Mouse (Mus musculus): ENCODE measurements at regions not wholly inside any gene's neighbourhood (a gene's known extent, or its start where the extent isn't known, plus 50 kb on each side); places are given as distances from the start of the nearest gene placed in this dataset.

DNA sequence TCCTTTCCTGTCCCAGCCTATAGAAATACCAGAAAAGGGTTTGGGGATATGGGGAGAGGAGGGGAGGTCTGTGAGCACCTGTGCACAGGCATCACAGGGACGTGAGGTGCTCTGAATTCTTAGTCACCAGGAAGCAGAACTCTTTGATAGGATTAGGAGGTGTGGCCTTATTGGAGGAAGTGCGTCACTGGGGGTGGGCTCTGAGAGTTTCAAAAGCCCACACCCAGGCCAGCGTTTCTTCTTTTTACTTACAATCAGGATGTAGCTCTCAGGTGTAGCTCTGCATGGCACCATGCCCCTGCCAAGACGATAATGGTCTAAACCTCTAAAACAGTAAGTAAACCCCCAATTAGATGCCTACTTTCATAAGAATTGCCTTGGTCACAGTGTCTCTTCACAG lies 162.6 kb upstream of the Ank start:
- Histone ChIP-seq H3K79me2 (ENCODE audit: control insufficient read depth, insufficient read depth, low read length) (no peaks in the 10 kb centered on the region), H3K4me1 (ENCODE audit: control insufficient read depth, insufficient read depth, low read length) (no peaks in the 10 kb centered on the region), H3K27me3 (ENCODE audit: control insufficient read depth, insufficient read depth, low read length) (no peaks in the 10 kb centered on the region), H3K9ac (ENCODE audit: low read depth, low read length) (no peak overlapping the region), H3K36me3 (ENCODE audit: control insufficient read depth, insufficient read depth, low read length) (no peaks in the 10 kb centered on the region), H3K27ac (replicated peaks; ENCODE audit: insufficient read depth, low read depth, low read length) (no peak overlapping the region), H3K4me3 (ENCODE audit: insufficient read depth, low read depth, low read length) (no peak overlapping the region)
- DNase-seq (ENCODE audit: extremely low read depth, low read depth, low spot score), result no peak
- WGBS, result 79% methylated on average over 4 of the region's 4 CpGs
- no peak for TF ChIP-seq CTCF (IDR thresholded peaks at IDR 0.05; ENCODE audit: low read depth, low read length)
- TF ChIP-seq POLR2A (IDR thresholded peaks at IDR 0.05; ENCODE audit: extremely low read depth, insufficient read depth, low read length), result no peak

DNA sequence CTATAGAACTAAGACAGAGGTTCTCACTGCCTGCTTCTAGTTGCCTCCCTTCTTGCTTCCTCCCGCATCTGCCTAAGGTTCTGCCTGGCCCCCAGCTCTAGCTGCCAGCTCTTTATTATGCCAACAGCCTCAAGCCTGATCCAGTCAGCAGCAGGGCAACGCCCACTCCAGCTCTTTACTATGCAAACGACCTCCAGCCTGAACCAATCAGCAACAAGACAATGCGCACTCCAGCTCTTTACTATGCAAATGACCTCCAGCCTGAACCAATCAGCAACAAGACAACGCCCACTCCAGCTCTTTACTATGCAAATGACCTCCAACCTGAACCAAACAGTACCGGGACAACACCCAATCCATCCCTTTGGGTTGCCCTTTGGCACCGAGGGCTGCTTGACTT lies 162.2 kb upstream of the Ank start:
- 75% methylated on average over 7 of the region's 7 CpGs for WGBS
- Histone ChIP-seq H3K79me2 (ENCODE audit: control insufficient read depth, insufficient read depth, low read length) (no peaks in the 10 kb centered on the region), H3K36me3 (ENCODE audit: control insufficient read depth, insufficient read depth, low read length) (no peaks in the 10 kb centered on the region), H3K4me3 (ENCODE audit: insufficient read depth, low read depth, low read length) (no peak overlapping the region), H3K27me3 (ENCODE audit: control insufficient read depth, insufficient read depth, low read length) (no peaks in the 10 kb centered on the region), H3K27ac (replicated peaks; ENCODE audit: insufficient read depth, low read depth, low read length) (no peak overlapping the region), H3K9ac (ENCODE audit: low read depth, low read length) (no peak overlapping the region), H3K4me1 (ENCODE audit: control insufficient read depth, insufficient read depth, low read length) (no peaks in the 10 kb centered on the region)
- DNase-seq (ENCODE audit: extremely low read depth, low read depth, low spot score), result no peak
- no peak for TF ChIP-seq POLR2A (IDR thresholded peaks at IDR 0.05; ENCODE audit: extremely low read depth, insufficient read depth, low read length)
- TF ChIP-seq CTCF (IDR thresholded peaks at IDR 0.05; ENCODE audit: low read depth, low read length), result no peak

DNA sequence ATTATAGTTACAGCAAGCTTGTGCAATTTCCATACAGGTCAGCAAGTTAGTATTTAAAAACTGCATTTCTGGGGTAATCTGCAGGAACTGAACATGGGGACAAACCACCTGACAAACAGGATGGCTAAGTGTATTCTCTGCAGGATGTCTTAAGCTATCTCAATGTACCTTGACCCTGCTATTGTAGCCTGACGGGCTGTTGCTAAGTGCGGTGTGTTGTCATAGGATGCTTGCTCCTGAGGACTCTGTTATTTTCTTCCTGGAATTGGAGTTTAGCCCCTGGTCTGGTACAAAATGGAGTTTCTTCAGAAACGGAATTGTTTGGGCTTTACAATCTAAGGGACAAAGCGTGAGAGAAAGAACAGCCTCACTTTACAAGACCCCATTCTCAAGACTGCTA lies 161.4 kb upstream of the Ank start:
- no peak overlapping the region for H3K4me3 ChIP-seq (ENCODE audit: insufficient read depth, low read depth, low read length)
- H3K9ac ChIP-seq (ENCODE audit: low read depth, low read length), result no peak overlapping the region
- H3K79me2 ChIP-seq (ENCODE audit: control insufficient read depth, insufficient read depth, low read length), result no peaks in the 10 kb centered on the region
- no peaks in the 10 kb centered on the region for H3K36me3 ChIP-seq (ENCODE audit: control insufficient read depth, insufficient read depth, low read length)
- no peak overlapping the region for H3K27ac ChIP-seq (replicated peaks; ENCODE audit: insufficient read depth, low read depth, low read length)
- H3K4me1 ChIP-seq (ENCODE audit: control insufficient read depth, insufficient read depth, low read length), result no peaks in the 10 kb centered on the region
- no peak for DNase-seq (ENCODE audit: extremely low read depth, low read depth, low spot score)
- H3K27me3 ChIP-seq (ENCODE audit: control insufficient read depth, insufficient read depth, low read length), result no peaks in the 10 kb centered on the region
- WGBS, result 87% methylated on average over 4 of the region's 4 CpGs
- TF ChIP-seq CTCF (IDR thresholded peaks at IDR 0.05; ENCODE audit: low read depth, low read length) (no peak), POLR2A (IDR thresholded peaks at IDR 0.05; ENCODE audit: extremely low read depth, insufficient read depth, low read length) (no peak)

DNA sequence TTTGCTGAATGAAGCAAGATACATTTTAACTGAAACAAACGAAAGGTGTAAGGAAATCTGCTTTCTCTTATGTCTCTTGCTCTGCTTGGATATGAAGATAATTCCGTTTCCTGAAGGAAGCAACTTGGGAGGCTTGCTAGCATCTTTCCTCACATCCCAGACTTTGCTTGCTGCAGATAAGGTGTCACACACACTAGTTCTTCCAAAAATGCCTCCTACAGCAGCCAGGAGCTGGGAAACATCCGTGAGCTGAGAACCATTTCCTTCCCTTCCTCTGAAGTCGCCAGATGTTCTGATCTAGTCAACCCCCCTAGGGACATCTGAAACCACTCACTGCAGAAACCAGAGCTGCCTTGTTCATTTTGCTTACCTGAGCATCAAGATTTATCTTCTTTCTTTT lies 157.8 kb upstream of the Ank start:
- H3K4me1 ChIP-seq (ENCODE audit: control insufficient read depth, insufficient read depth, low read length), result no peaks in the 10 kb centered on the region
- H3K9ac ChIP-seq (ENCODE audit: low read depth, low read length), result no peak overlapping the region
- H3K27ac ChIP-seq (replicated peaks; ENCODE audit: insufficient read depth, low read depth, low read length), result no peak overlapping the region
- no peak overlapping the region for H3K4me3 ChIP-seq (ENCODE audit: insufficient read depth, low read depth, low read length)
- H3K36me3 ChIP-seq (ENCODE audit: control insufficient read depth, insufficient read depth, low read length), result no peaks in the 10 kb centered on the region
- H3K79me2 ChIP-seq (ENCODE audit: control insufficient read depth, insufficient read depth, low read length), result no peaks in the 10 kb centered on the region
- DNase-seq (ENCODE audit: extremely low read depth, low read depth, low spot score), result no peak
- no peak for TF ChIP-seq POLR2A (IDR thresholded peaks at IDR 0.05; ENCODE audit: extremely low read depth, insufficient read depth, low read length)
- TF ChIP-seq CTCF (IDR thresholded peaks at IDR 0.05; ENCODE audit: low read depth, low read length), result no peak
- WGBS, result 67% methylated on average over 4 of the region's 4 CpGs
- H3K27me3 ChIP-seq (ENCODE audit: control insufficient read depth, insufficient read depth, low read length), result no peaks in the 10 kb centered on the region

DNA sequence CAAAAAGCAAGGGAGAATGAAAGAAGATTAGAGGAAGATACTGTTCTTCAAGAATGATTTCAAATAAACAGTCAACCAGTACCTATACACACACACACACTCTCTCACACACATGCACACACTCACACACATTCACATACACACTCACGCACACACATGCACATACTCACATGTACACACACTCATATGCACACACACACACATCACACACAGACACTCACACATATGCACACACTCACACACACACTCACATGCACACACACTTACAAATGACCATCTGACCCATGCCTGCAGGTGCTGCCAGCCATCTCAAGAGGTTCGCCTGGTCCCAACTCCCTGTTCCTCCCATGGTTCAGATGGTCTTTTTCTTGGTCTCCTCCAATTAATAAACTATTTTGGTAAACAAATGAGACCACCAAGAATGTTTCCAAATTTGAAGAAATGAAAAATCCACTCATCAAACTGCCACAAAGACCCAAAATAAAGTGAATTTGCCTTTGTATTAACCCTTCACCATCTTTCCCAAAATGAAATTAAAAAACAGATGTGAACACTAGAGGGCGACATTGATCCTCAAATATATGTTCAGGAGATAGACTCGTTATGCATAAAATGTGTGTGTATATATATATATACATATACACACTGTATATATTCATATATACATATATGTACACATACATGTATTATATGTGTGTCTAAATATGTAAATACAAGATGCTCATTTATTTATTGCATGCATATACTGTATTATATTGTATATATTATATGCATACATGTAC lies 150.3 kb upstream of the Ank start:
- Histone ChIP-seq H3K79me2 (ENCODE audit: control insufficient read depth, insufficient read depth, low read length) (no peaks in the 10 kb centered on the region), H3K4me1 (ENCODE audit: control insufficient read depth, insufficient read depth, low read length) (no peaks in the 10 kb centered on the region), H3K27ac (replicated peaks; ENCODE audit: insufficient read depth, low read depth, low read length) (no peak overlapping the region), H3K36me3 (ENCODE audit: control insufficient read depth, insufficient read depth, low read length) (no peaks in the 10 kb centered on the region), H3K4me3 (ENCODE audit: insufficient read depth, low read depth, low read length) (no peak overlapping the region), H3K9ac (ENCODE audit: low read depth, low read length) (no peak overlapping the region), H3K27me3 (ENCODE audit: control insufficient read depth, insufficient read depth, low read length) (no peaks in the 10 kb centered on the region)
- peak; percentile 23 for DNase-seq (ENCODE audit: extremely low read depth, low read depth, low spot score)
- WGBS, result 48% methylated on average over 4 of the region's 4 CpGs
- TF ChIP-seq CTCF (IDR thresholded peaks at IDR 0.05; ENCODE audit: low read depth, low read length), result 0 out of 2 replicates have a peak, but pooled peaks have one; percentile 5
- no peak for TF ChIP-seq POLR2A (IDR thresholded peaks at IDR 0.05; ENCODE audit: extremely low read depth, insufficient read depth, low read length)

DNA sequence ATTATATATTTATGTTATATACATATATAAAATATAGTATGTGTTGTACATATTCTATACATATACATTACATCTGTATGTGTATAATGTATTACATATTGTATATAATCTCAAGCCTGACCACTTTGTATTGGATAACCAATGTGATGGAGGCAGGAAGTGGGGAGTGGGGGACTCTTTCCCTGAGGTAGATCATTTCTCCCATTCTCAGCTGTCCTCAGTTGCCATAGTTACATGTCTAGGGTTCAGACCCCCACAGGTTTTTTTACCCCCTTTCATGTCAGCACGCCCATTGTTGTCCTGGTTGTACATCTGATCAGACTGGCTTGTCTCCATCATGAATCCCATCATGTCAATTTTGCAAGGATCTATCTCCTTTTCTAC lies 149.7 kb upstream of the Ank start:
- H3K79me2 ChIP-seq (ENCODE audit: control insufficient read depth, insufficient read depth, low read length), result no peaks in the 10 kb centered on the region
- no peaks in the 10 kb centered on the region for H3K4me1 ChIP-seq (ENCODE audit: control insufficient read depth, insufficient read depth, low read length)
- H3K9ac ChIP-seq (ENCODE audit: low read depth, low read length), result no peak overlapping the region
- H3K4me3 ChIP-seq (ENCODE audit: insufficient read depth, low read depth, low read length), result no peak overlapping the region
- no peaks in the 10 kb centered on the region for H3K27me3 ChIP-seq (ENCODE audit: control insufficient read depth, insufficient read depth, low read length)
- H3K27ac ChIP-seq (replicated peaks; ENCODE audit: insufficient read depth, low read depth, low read length), result no peak overlapping the region
- DNase-seq (ENCODE audit: extremely low read depth, low read depth, low spot score), result no peak
- TF ChIP-seq POLR2A (IDR thresholded peaks at IDR 0.05; ENCODE audit: extremely low read depth, insufficient read depth, low read length), result no peak
- TF ChIP-seq CTCF (IDR thresholded peaks at IDR 0.05; ENCODE audit: low read depth, low read length), result no peak
- WGBS, result 80% methylated on average over 1 of the region's 1 CpGs
- no peaks in the 10 kb centered on the region for H3K36me3 ChIP-seq (ENCODE audit: control insufficient read depth, insufficient read depth, low read length)
